Mouse (Mus musculus) lung, postnatal 4 days (tissue): ENCODE measurements around the gene Gltp.

Source experiments
- DNase-seq, 2 experiments: peaks; one replicate each; pipeline ENCODE4 v3.0.0; 2021

Gltp gene

DNA sequence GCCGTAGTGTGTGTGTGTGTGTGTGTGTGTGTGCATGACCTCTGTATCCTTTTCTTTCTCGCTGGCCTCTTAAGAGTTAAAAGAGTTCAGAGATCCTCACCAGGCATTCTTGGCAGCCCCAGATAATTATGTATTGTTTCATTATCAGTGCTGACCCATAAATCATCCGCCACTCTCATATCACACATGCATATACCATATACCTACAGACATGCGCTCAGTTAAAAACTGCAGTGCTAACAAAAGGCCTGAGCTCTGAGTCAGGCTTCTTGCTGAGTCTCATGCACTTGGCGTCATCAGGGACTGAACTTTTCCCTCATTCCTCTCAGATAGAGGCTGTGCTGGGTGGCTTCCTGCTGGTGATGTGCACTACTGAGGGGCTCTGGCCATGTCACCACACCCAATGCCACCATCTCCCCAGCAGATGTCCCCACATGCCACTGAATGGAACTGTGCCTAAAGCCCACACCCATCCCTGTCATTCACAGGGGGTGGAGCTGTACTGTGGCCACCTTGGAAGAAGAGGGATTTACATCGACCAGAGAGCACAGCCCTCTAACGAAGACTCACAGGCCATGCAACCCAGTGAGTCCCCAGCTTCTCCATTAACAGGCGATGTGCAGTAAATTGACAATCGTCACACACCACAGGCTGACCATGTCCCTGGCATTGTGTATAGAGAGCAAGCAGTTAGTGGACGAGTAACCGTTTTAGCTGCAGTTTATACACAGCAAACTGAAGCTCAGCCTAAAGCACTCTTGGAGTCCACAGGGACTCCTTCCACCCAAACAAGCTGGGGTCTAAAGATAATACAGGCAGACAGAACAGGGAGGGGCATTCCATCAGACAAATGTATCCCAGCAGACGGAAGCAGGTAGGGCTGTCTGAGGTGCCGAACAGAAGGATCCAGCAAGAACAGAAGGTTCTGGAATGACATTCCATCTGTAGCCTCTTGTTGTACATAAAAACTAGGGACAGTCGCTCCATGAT is 11.9 kb upstream of the Gltp start:
- peak; percentile 66 to 69 for DNase-seq

DNA sequence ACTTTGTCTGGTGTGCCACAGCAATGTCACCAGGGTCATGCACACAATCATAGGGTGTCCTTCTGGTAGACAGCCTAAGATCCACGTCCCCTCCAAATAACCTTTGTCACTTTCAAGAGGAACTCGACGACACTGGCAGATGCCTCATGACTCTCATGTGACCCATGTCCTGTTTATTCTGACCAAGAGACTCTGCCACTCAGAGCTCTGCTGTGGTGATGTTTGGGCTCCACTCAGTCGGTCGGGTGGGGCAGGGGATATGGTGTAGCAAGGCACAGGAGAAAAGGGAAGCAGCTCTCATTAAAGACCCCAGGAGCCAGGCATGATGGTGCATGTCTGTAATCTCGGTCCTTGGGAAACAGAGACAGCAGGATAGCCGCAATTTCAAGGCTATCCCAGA is 8.2 kb upstream of the Gltp start:
- peak; percentile 51 to 60 for DNase-seq

DNA sequence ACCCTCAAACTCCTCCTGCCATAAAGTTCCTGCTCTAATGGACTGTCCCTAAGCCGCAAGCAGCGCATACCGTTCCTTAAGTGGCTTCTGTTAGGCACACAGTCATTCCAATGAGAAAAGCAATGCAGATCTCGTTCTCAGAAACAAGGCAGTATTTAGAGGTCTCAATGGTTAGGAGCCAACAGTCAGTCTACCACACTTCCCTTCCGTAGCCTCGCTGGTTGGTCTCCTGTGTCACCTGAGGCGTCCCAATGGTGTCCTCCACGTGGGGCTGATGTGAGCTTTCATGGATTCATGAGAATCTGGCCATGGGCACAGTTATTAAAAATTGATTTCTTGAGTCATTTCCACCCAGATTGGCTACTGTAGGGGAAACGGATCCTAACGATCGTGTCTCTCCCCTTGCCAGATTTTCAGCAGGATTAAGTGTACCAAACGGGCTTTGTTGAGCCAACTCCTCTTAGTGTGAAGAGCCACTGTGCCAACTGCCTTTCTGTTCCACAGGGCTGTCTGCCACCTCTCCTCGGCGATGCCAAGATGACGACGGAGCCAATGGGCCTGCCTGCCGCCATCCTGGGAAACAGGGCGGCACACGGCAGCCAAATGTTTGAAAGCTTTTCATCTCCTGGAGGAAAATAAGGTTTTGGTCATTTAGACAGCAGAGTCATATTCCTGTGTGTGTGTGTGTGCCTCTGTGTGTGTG is 7.4 kb upstream of the Gltp start:
- no peak for DNase-seq

GRCm38 (mm10) chr5:114696939-114697338 is 6.2 kb upstream of the Gltp start:
- DNase-seq = no peak

- no peak for DNase-seq
These were observed 5.0 kb upstream of the Gltp start for GRCm38 (mm10) chr5:114695775-114696174.

DNA sequence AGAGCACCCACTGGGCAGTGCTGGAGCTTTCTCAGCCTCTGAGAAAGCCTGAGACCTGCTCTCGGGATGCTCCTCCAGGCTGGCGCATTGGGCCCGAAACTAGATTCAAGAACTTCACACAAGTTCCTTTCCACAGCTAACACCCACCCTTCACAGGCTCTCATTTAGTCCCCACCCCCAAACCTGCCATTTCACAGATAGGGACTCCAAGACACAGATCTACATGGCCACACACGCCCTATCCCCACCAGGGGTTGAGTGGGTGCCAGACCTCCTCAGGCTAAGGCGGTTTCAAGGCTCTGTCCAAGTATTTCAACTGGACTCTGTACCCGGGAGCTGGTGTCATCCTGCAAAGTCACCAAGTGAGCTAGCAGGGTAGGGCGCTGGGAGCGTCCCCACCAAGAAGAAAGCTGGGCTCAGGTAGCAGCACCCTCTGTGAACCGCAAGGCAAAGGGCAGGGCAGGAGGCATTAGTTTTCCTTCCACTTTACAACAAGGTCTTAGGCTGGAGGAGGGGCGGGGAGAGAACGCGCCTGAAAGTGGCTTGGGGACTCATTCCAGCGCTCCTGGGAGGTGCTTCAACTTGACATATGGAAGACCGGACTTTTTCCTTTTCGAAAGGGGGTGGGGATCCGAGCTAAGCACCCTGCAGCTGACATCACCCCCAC is 951 bp downstream of the Gltp start:
- DNase-seq = peak; percentile 56 to 60

- no peak for DNase-seq
These were observed 2.1 kb downstream of the Gltp start for GRCm38 (mm10) chr5:114688703-114689102.

GRCm38 (mm10) chr5:114687901-114688300 is 2.9 kb downstream of the Gltp start:
- no peak for DNase-seq

GRCm38 (mm10) chr5:114686726-114687210 is 4.0 kb downstream of the Gltp start:
- no peak for DNase-seq

GRCm38 (mm10) chr5:114685986-114686385 is 4.8 kb downstream of the Gltp start:
- no peak for DNase-seq

DNA sequence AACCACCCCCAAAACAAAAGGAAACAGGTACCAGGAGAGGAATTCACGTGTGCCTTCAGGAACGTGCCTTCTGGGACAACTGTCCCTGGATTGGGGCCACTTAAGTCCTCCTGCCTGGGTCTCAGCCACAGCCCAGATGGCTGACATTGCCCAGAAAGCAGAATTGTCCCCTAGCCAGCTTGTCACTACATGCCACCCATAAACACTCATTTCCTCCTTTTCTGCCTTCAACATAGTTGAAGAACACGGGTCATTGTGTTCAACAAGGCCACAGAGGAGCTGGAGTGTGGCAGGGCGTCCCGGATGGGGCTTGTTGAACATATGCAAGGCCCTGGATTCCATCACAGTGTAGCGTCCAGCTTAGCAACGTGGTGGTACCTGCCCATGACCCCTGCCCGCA is 9.1 kb downstream of the Gltp start:
- DNase-seq = peak; percentile 53 to 78

GRCm38 (mm10) chr5:114680676-114681285 is 10.0 kb downstream of the Gltp start:
- peak; percentile 36 to 53 for DNase-seq

GRCm38 (mm10) chr5:114679841-114680591 is 10.8 kb downstream of the Gltp start:
- DNase-seq = no peak

DNA sequence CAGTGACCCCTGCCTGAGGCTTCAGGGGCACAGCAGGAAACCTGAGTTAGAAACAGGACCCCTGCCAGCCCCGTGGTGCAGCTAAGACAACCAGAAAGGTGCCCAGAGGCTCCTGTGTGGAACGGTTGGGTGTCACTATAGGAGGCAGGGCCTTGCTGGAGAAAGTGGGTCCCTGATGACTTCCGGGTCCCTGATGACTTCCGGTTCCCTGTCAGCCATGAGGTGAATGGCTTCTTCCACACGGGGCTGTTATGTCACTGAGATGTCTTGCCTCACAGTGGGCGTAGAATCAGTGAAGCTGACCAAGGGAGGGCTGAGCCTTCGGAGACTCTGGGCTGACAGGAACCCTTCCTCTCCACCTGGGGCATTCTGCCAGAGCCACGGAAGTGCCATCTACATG is 16.2 kb downstream of the Gltp start:
- no peak for DNase-seq

DNA sequence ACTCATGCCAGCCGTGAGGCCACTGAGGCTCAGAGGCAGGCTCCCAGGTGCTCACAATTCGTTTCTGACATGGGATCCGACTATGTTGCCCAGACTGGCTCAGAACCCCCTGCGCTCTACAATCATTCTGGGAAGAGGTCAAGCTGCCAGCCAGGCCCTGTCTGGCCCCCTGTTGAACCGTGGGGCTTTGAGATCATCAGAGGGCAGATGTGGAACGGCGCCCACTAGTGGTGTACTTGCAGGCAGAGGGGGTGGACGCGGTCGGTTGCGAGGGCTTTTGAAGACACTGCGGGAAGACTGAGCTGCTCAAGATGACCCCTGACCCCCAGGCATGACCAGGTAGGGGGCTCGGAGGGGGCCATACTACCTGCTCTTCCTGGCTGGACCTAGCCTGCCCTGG is 17.7 kb downstream of the Gltp start:
- DNase-seq = no peak

- no peak for DNase-seq
These were observed 21.8 kb downstream of the Gltp start for GRCm38 (mm10) chr5:114669014-114669413.

DNA sequence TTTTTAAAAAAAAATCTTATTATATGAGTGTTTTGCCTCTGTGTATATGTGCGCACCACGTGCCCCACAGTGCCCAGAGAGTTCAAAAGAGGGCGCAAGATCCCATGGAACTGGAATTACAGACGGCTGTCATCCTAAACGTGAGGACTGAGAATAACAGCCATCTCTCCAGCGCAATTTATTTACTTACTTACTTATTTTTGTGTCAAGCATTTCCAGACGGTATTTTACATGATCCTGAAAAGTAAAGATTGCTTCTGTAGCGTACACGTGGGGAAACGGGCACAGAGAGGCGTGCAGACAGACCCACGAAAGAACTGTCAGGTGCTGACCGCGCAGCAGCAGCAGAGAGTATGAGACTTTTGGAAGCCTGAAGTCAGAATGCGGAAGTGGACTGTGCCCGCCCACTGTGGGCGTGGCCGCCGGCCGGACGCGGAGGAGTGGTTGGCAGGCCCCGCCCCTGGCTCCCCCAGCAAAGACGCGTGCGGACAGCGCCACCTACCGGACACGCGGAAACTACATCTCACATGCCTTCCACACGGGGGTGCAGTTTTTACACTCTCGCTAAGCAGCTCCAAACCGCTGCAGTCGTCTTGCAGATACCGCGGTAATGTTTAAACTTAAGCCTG is 23.4 kb downstream of the Gltp start:
- peak; percentile 98 to 100 for DNase-seq

GRCm38 (mm10) chr5:114666659-114667058 is 24.1 kb downstream of the Gltp start:
- no peak for DNase-seq

GRCm38 (mm10) chr5:114664750-114665149 is 26.0 kb downstream of the Gltp start:
- DNase-seq = peak in 1 of 2 experiments; percentile 62

DNA sequence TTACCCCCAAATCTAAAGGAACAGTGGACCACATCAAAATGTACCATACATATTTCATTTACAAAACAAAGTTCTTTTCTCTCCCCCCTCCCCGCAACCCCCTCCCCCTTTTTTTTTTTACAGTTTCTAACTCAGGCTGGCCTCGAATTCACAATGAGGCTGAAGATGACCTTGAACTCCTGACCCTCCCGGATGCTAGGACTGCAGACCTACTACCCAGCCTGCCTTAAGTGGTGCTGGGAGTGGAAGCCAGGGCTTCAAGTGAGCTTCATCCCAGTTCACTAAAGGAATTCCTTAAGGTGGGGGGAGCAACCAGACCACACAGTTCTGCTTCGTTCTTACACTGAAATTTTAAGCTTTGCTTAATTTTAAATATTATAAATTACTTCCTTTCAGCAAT is 26.6 kb downstream of the Gltp start:
- DNase-seq = no peak

- no peak for DNase-seq
These were observed 29.8 kb downstream of the Gltp start for GRCm38 (mm10) chr5:114661029-114661428.
